Mouse (Mus musculus): ENCODE data around the gene Samt2. TPM values are rescaled to one million over a fixed set of nuclear protein-coding genes. Genes with fewer than 3 reads are reported as not detected.
"Not testable (repeated sequence)": the region's sequence is repeated elsewhere in the genome, so short reads cannot be mapped to it uniquely, and the experiment has no call there.

Samt2 gene
- polyA plus RNA-seq (2014; fragmentation: Nextera tagmentation; extraction: Ambion mirVana): not detected in 2 replicates

DNA sequence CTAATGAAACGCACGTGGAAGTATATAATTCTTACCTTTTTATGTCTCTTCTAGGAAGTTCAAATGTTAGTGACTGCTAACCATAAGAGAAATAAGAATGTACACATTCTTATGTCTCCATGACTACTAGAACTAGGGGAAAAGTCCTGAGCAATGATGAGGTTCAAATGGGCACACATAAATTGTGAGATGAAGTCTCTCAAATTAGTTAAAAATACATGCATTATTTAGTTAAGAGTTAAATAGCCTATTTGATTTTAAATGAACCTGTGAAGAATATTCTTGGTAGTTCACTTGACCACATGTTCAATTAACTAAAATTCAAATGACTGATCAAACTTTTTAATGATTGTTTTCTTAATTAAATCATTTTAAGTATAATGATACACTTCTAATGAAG, at the start of gene Samt2:
Gene Samt2 (minus strand): TSS at position 101 of the 400 bp plus-strand sequence.
- H3K4me1 ChIP-seq (replicated peaks; ENCODE audit: control insufficient read depth, insufficient read depth, low read length); ATAC-seq (replicated peaks; ENCODE audit: low FRiP score, low TSS enrichment, low read depth); H3K4me2 ChIP-seq (ENCODE audit: low read length); DNase-seq (ENCODE audit: low spot score); H3K27me3 ChIP-seq (replicated peaks; ENCODE audit: control insufficient read depth, insufficient read depth, low read length); H3K36me3 ChIP-seq (ENCODE audit: control insufficient read depth, insufficient read depth, low read length); H3K4me3 ChIP-seq (ENCODE audit: low read depth, low read length); H3K9me3 ChIP-seq (ENCODE audit: control insufficient read depth, low read length); H3K9ac ChIP-seq (ENCODE audit: low read length); H3K27ac ChIP-seq (ENCODE audit: low read depth): not testable (repeated sequence)
- 80% methylated on average over 2 of the region's 2 CpGs for WGBS

Other genes with a start within 250 kb of the Samt2 start
- not detected in 2 replicates for gene 4930524N10Rik, start 236.0 kb downstream of the Samt2 start, polyA plus RNA-seq (2014; fragmentation: Nextera tagmentation; extraction: Ambion mirVana)
- gene Samt4, start 97.4 kb downstream of the Samt2 start, polyA plus RNA-seq (2014; fragmentation: Nextera tagmentation; extraction: Ambion mirVana): not detected in 2 replicates

All from intestine, embryonic 14.5 days (tissue).